Mouse (Mus musculus) megakaryocyte, embryonic 14.5 days (primary cell): ENCODE measurements around the gene Mtfr2.

Experiments used
- FLI1 ChIP-seq: IDR thresholded peaks from 2 replicates; pipeline ENCODE4 v1.6.1; 2012; ENCODE audit warnings: low read length, inconsistent platforms, mixed read lengths
- GATA1 ChIP-seq: IDR thresholded peaks from 3 replicates; pipeline ENCODE4 v1.6.1; 2012; ENCODE audit warnings: mixed read lengths, low read length, inconsistent platforms, borderline replicate concordance

- TF ChIP-seq GATA1 (no peak), FLI1 (no peak)
Observed at GRCm38 (mm10) chr10:20362450-20363118, 15.0 kb downstream of the Mtfr2 start.
